ENCODE assay signal across 12 mouse cellular contexts in the genomic region with DNA sequence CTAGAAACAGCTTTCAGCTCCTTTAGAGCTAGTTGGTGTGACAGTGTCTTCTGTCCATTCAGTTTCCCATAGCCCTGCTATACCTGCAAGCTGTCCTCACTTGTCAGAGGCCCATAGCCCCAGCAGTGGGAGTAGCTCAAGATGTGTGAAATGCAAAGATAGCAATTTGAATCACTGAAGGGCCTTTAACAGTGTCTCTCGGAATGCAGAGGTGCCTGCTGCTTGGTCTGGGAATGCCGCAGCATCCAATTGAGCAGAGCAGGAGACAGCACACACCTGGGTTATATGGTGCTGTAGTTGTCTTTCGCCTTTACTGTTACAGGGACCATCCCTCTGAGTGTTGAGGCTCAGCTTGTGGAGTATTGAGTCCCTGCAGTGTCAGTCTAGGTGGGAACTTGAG.
DNase-seq lines count a peak whose midpoint lies in the region; ATAC-seq lines count a peak whose summit lies in the region.
"Had no signal": no experiment of that assay in that cellular context is flagged by ENCODE, and none has a peak within 500 bp of the region (broad histone marks: within the 10 kb centered on the region; RNA-seq: fewer than 3 reads in every experiment).

No protein-coding gene starts in this region.

- H3K9ac ChIP-seq in heart, embryonic 15.5 days = no peak overlapping the region
- no peak overlapping the region for H3K9ac ChIP-seq in midbrain, embryonic 11.5 days (ENCODE audit: low read length)
- peak overlapping the region; percentile 39 for H3K9ac ChIP-seq in intestine, embryonic 16.5 days (ENCODE audit: low read depth, low read length)
- H3K9ac ChIP-seq in stomach, embryonic 14.5 days (replicated peaks; ENCODE audit: low read depth, low read length) = no peak overlapping the region
- H3K9ac ChIP-seq: midbrain, embryonic 12.5 days had no signal

- no peak for ATAC-seq in heart, embryonic 15.5 days (replicated peaks; ENCODE audit: insufficient number of reproducible peaks, insufficient read depth, low FRiP score, low read depth)
- ATAC-seq in midbrain, embryonic 11.5 days (ENCODE audit: low FRiP score) = no peak
- ATAC-seq in intestine, embryonic 16.5 days = peak; percentile 30
- ATAC-seq in stomach, embryonic 14.5 days (ENCODE audit: insufficient number of reproducible peaks, insufficient read depth, low FRiP score, low read depth) = no peak

- peak overlapping the region; percentile 67 for H3K27ac ChIP-seq in heart, embryonic 15.5 days
- peak overlapping the region; percentile 71; the same call in 1 of the 2 replicates for H3K27ac ChIP-seq in midbrain, embryonic 10.5 days (replicated peaks)
- H3K27ac ChIP-seq in midbrain, embryonic 11.5 days (ENCODE audit: low read depth, low read length) = no peak overlapping the region
- H3K27ac ChIP-seq in intestine, embryonic 16.5 days (ENCODE audit: low read length) = peak overlapping the region; percentile 84
- H3K27ac ChIP-seq in stomach, embryonic 14.5 days (ENCODE audit: low read length) = peak overlapping the region; percentile 68; the same call in 1 of the 2 replicates

- H3K4me2 ChIP-seq in heart, embryonic 15.5 days = no peak overlapping the region
- H3K4me2 ChIP-seq in midbrain, embryonic 11.5 days = no peak overlapping the region
- H3K4me2 ChIP-seq in intestine, embryonic 16.5 days (ENCODE audit: low read depth, low read length) = no peak overlapping the region
- H3K4me2 ChIP-seq in stomach, embryonic 14.5 days (replicated peaks; ENCODE audit: low read depth, low read length) = no peak overlapping the region

- no peaks in the 10 kb centered on the region for H3K27me3 ChIP-seq in heart, embryonic 15.5 days
- peaks cover 6% of the 10 kb centered on the region; the same call in 1 of the 2 replicates for H3K27me3 ChIP-seq in midbrain, embryonic 10.5 days (ENCODE audit: low read depth, poor library complexity, severe bottlenecking)
- H3K27me3 ChIP-seq in midbrain, embryonic 11.5 days (ENCODE audit: control insufficient read depth, insufficient read depth, low read length) = 0 out of 2 replicates have a peak, but pooled peaks cover 2% of the 10 kb centered on the region
- H3K27me3 ChIP-seq in intestine, embryonic 16.5 days (replicated peaks; ENCODE audit: control insufficient read depth, insufficient read depth, low read length) = no peaks in the 10 kb centered on the region
- no peaks in the 10 kb centered on the region for H3K27me3 ChIP-seq in stomach, embryonic 14.5 days (ENCODE audit: control insufficient read depth, insufficient read depth, low read length)
- H3K27me3 ChIP-seq: CH12.LX had no signal

- H3K4me3 ChIP-seq in heart, embryonic 15.5 days = no peak overlapping the region
- no peak overlapping the region for H3K4me3 ChIP-seq in midbrain, embryonic 10.5 days
- no peak overlapping the region for H3K4me3 ChIP-seq in midbrain, embryonic 11.5 days (ENCODE audit: low read depth, low read length)
- no peak overlapping the region for H3K4me3 ChIP-seq in intestine, embryonic 16.5 days (ENCODE audit: low read length)
- H3K4me3 ChIP-seq in stomach, embryonic 14.5 days (ENCODE audit: low read depth, low read length) = no peak overlapping the region
- H3K4me3 ChIP-seq: midbrain, embryonic 12.5 days had no signal

- H3K36me3 ChIP-seq in heart, embryonic 15.5 days = peaks cover 40% of the 10 kb centered on the region
- H3K36me3 ChIP-seq in midbrain, embryonic 10.5 days = peaks cover 37% of the 10 kb centered on the region
- peaks cover 2% of the 10 kb centered on the region for H3K36me3 ChIP-seq in midbrain, embryonic 11.5 days (ENCODE audit: control insufficient read depth, insufficient read depth, low read length)
- H3K36me3 ChIP-seq in intestine, embryonic 16.5 days (ENCODE audit: control insufficient read depth, insufficient read depth, low read length) = peaks cover 18% of the 10 kb centered on the region
- peaks cover 30% of the 10 kb centered on the region for H3K36me3 ChIP-seq in stomach, embryonic 14.5 days (ENCODE audit: control insufficient read depth, insufficient read depth, low read length)

- 67% methylated on average over 3 of the region's 3 CpGs for WGBS in heart, embryonic 15.5 days
- 59% methylated on average over 3 of the region's 3 CpGs for WGBS in midbrain, embryonic 10.5 days
- WGBS in midbrain, embryonic 11.5 days = 58% methylated on average over 3 of the region's 3 CpGs
- whole genome bisulfite sequencing in intestine, embryonic 16.5 days = 56% methylated on average over 3 of the region's 3 CpGs
- WGBS in stomach, embryonic 14.5 days = 55% methylated on average over 3 of the region's 3 CpGs

- no peak for DNase-seq in heart, adult 18-20 months
- DNase-seq in midbrain, embryonic 10.5 days (ENCODE audit: low spot score) = no peak
- DNase-seq in midbrain, embryonic 11.5 days (ENCODE audit: low spot score, missing footprints) = no peak
- DNase-seq in thymus, postnatal 0 days (ENCODE audit: low spot score) = no peak
- DNase-seq in cerebellum, adult 9-10 months = no peak
- DNase-seq: gastrocnemius, postnatal 10 days; thymus, postnatal 14 days had no signal

- peaks cover 22% of the 10 kb centered on the region for H3K4me1 ChIP-seq in heart, embryonic 15.5 days (replicated peaks)
- H3K4me1 ChIP-seq in midbrain, embryonic 10.5 days = peaks cover 32% of the 10 kb centered on the region
- peaks cover 14% of the 10 kb centered on the region for H3K4me1 ChIP-seq in midbrain, embryonic 11.5 days (ENCODE audit: control insufficient read depth, insufficient read depth, low read length)
- H3K4me1 ChIP-seq in intestine, embryonic 16.5 days (ENCODE audit: control insufficient read depth, insufficient read depth, low read length) = peaks cover 28% of the 10 kb centered on the region
- H3K4me1 ChIP-seq in stomach, embryonic 14.5 days (ENCODE audit: control insufficient read depth, insufficient read depth, low read length) = peaks cover 22% of the 10 kb centered on the region

- no peaks in the 10 kb centered on the region for H3K9me3 ChIP-seq in heart, embryonic 15.5 days (replicated peaks)
- no peaks in the 10 kb centered on the region for H3K9me3 ChIP-seq in midbrain, embryonic 10.5 days (replicated peaks)
- H3K9me3 ChIP-seq in midbrain, embryonic 11.5 days (ENCODE audit: control insufficient read depth, low read length) = no peaks in the 10 kb centered on the region
- H3K9me3 ChIP-seq in intestine, embryonic 16.5 days (ENCODE audit: control insufficient read depth, low read length) = no peaks in the 10 kb centered on the region
- H3K9me3 ChIP-seq in stomach, embryonic 14.5 days (ENCODE audit: control insufficient read depth, low read depth, low read length) = no peaks in the 10 kb centered on the region
- H3K9me3 ChIP-seq: midbrain, embryonic 12.5 days had no signal
